Mouse (Mus musculus): ENCODE results near the gene Exph5. TPM values are rescaled to one million over a fixed set of nuclear protein-coding genes. Genes with fewer than 3 reads are reported as not detected.

The Exph5 gene
- polyA plus RNA-seq, 1 experiment from 2014 or later, result 6.5 TPM

- 55% methylated on average over 4 of the region's 4 CpGs for WGBS
- H3K27ac ChIP-seq (replicated peaks), result no peak overlapping the region
- H3K4me3 ChIP-seq (ENCODE audit: low read depth, low read length), result no peak overlapping the region
- no peak overlapping the region for H3K4me2 ChIP-seq (replicated peaks; ENCODE audit: low read depth)
- no peaks in the 10 kb centered on the region for H3K27me3 ChIP-seq (ENCODE audit: control insufficient read depth, insufficient read depth, low read length)
- H3K9me3 ChIP-seq (ENCODE audit: control insufficient read depth, low read length), result no peaks in the 10 kb centered on the region
- ATAC-seq (ENCODE audit: low FRiP score, low TSS enrichment), result no peak
- no peak for DNase-seq (ENCODE audit: low spot score)
- H3K9ac ChIP-seq (ENCODE audit: low read length), result no peak overlapping the region
- H3K36me3 ChIP-seq (ENCODE audit: control insufficient read depth, insufficient read depth, low read length), result no peaks in the 10 kb centered on the region
- no peaks in the 10 kb centered on the region for H3K4me1 ChIP-seq (replicated peaks; ENCODE audit: control insufficient read depth, insufficient read depth)
- no peak for TF ChIP-seq EP300 (optimal IDR thresholded peaks at IDR 0.05)
- no peak for TF ChIP-seq CTCF (IDR thresholded peaks at IDR 0.05; ENCODE audit: low read depth)
Measured at GRCm38 (mm10) chr9:53272714-53273113, 28.8 kb upstream of the Exph5 start.

GRCm38 (mm10) chr9:53276381-53276780 lies 25.1 kb upstream of the Exph5 start:
- Histone ChIP-seq H3K4me1 (replicated peaks; ENCODE audit: control insufficient read depth, insufficient read depth) (no peaks in the 10 kb centered on the region), H3K4me3 (ENCODE audit: low read depth, low read length) (no peak overlapping the region), H3K27ac (replicated peaks) (no peak overlapping the region), H3K9me3 (ENCODE audit: control insufficient read depth, low read length) (no peaks in the 10 kb centered on the region), H3K9ac (ENCODE audit: low read length) (no peak overlapping the region), H3K27me3 (ENCODE audit: control insufficient read depth, insufficient read depth, low read length) (no peaks in the 10 kb centered on the region), H3K36me3 (ENCODE audit: control insufficient read depth, insufficient read depth, low read length) (no peaks in the 10 kb centered on the region), H3K4me2 (replicated peaks; ENCODE audit: low read depth) (no peak overlapping the region)
- DNase-seq (ENCODE audit: low spot score) (no peak), ATAC-seq (ENCODE audit: low FRiP score, low TSS enrichment) (no peak)
- no peak for TF ChIP-seq EP300 (optimal IDR thresholded peaks at IDR 0.05)
- TF ChIP-seq CTCF (IDR thresholded peaks at IDR 0.05; ENCODE audit: low read depth), result no peak
- 83% methylated on average over 1 of the region's 1 CpGs for WGBS

GRCm38 (mm10) chr9:53278997-53279396 lies 22.5 kb upstream of the Exph5 start:
- H3K27ac ChIP-seq (replicated peaks), result no peak overlapping the region
- H3K4me1 ChIP-seq (replicated peaks; ENCODE audit: control insufficient read depth, insufficient read depth), result no peaks in the 10 kb centered on the region
- no peak overlapping the region for H3K4me3 ChIP-seq (ENCODE audit: low read depth, low read length)
- H3K9me3 ChIP-seq (ENCODE audit: control insufficient read depth, low read length), result no peaks in the 10 kb centered on the region
- DNase-seq (ENCODE audit: low spot score), result no peak
- no peaks in the 10 kb centered on the region for H3K36me3 ChIP-seq (ENCODE audit: control insufficient read depth, insufficient read depth, low read length)
- no peaks in the 10 kb centered on the region for H3K27me3 ChIP-seq (ENCODE audit: control insufficient read depth, insufficient read depth, low read length)
- no peak for TF ChIP-seq CTCF (IDR thresholded peaks at IDR 0.05; ENCODE audit: low read depth)
- no peak for TF ChIP-seq EP300 (optimal IDR thresholded peaks at IDR 0.05)
- no peak overlapping the region for H3K9ac ChIP-seq (ENCODE audit: low read length)
- WGBS, result 77% methylated on average over 2 of the region's 2 CpGs
- peak; percentile 51; the same call in 1 of the 2 replicates for ATAC-seq (ENCODE audit: low FRiP score, low TSS enrichment)
- no peak overlapping the region for H3K4me2 ChIP-seq (replicated peaks; ENCODE audit: low read depth)

GRCm38 (mm10) chr9:53286793-53287192 lies 14.7 kb upstream of the Exph5 start:
- H3K4me2 ChIP-seq (replicated peaks; ENCODE audit: low read depth), result no peak overlapping the region
- TF ChIP-seq EP300 (optimal IDR thresholded peaks at IDR 0.05), result no peak
- TF ChIP-seq CTCF (IDR thresholded peaks at IDR 0.05; ENCODE audit: low read depth), result no peak

GRCm38 (mm10) chr9:53290006-53290405 lies 11.5 kb upstream of the Exph5 start:
- TF ChIP-seq EP300 (optimal IDR thresholded peaks at IDR 0.05) (no peak), CTCF (IDR thresholded peaks at IDR 0.05; ENCODE audit: low read depth) (no peak)
- Histone ChIP-seq H3K4me2 (replicated peaks; ENCODE audit: low read depth) (no peak overlapping the region), H3K4me3 (ENCODE audit: low read depth, low read length) (no peak overlapping the region), H3K9ac (ENCODE audit: low read length) (no peak overlapping the region), H3K27me3 (ENCODE audit: control insufficient read depth, insufficient read depth, low read length) (no peaks in the 10 kb centered on the region), H3K36me3 (ENCODE audit: control insufficient read depth, insufficient read depth, low read length) (no peaks in the 10 kb centered on the region), H3K4me1 (replicated peaks; ENCODE audit: control insufficient read depth, insufficient read depth) (no peaks in the 10 kb centered on the region), H3K27ac (replicated peaks) (no peak overlapping the region), H3K9me3 (ENCODE audit: control insufficient read depth, low read length) (no peaks in the 10 kb centered on the region)
- 48% methylated on average over 3 of the region's 3 CpGs for WGBS
- no peak for DNase-seq (ENCODE audit: low spot score)
- ATAC-seq (ENCODE audit: low FRiP score, low TSS enrichment), result no peak

More at GRCm38 (mm10) chr9:53286793-53287192, 14.7 kb upstream of the Exph5 start:
- no peak overlapping the region for H3K4me3 ChIP-seq (ENCODE audit: low read depth, low read length)
- no peaks in the 10 kb centered on the region for H3K9me3 ChIP-seq (ENCODE audit: control insufficient read depth, low read length)
- no peaks in the 10 kb centered on the region for H3K36me3 ChIP-seq (ENCODE audit: control insufficient read depth, insufficient read depth, low read length)
- ATAC-seq (ENCODE audit: low FRiP score, low TSS enrichment), result no peak
- no peak overlapping the region for H3K27ac ChIP-seq (replicated peaks)
- H3K9ac ChIP-seq (ENCODE audit: low read length), result no peak overlapping the region
- DNase-seq (ENCODE audit: low spot score), result no peak
- H3K4me1 ChIP-seq (replicated peaks; ENCODE audit: control insufficient read depth, insufficient read depth), result no peaks in the 10 kb centered on the region
- WGBS, result 69% methylated on average over 6 of the region's 6 CpGs
- H3K27me3 ChIP-seq (ENCODE audit: control insufficient read depth, insufficient read depth, low read length), result no peaks in the 10 kb centered on the region

- Histone ChIP-seq H3K4me2 (replicated peaks; ENCODE audit: low read depth) (no peak overlapping the region), H3K9ac (ENCODE audit: low read length) (no peak overlapping the region), H3K27ac (replicated peaks) (no peak overlapping the region), H3K36me3 (ENCODE audit: control insufficient read depth, insufficient read depth, low read length) (no peaks in the 10 kb centered on the region), H3K27me3 (ENCODE audit: control insufficient read depth, insufficient read depth, low read length) (no peaks in the 10 kb centered on the region), H3K9me3 (ENCODE audit: control insufficient read depth, low read length) (no peaks in the 10 kb centered on the region), H3K4me1 (replicated peaks; ENCODE audit: control insufficient read depth, insufficient read depth) (no peaks in the 10 kb centered on the region), H3K4me3 (ENCODE audit: low read depth, low read length) (no peak overlapping the region)
- ATAC-seq (ENCODE audit: low FRiP score, low TSS enrichment) (no peak), DNase-seq (ENCODE audit: low spot score) (no peak)
- TF ChIP-seq EP300 (optimal IDR thresholded peaks at IDR 0.05) (no peak), CTCF (IDR thresholded peaks at IDR 0.05; ENCODE audit: low read depth) (no peak)
Measured at GRCm38 (mm10) chr9:53292833-53293232, 8.6 kb upstream of the Exph5 start.
